Mouse (Mus musculus): Measurements from ENCODE around the gene Lamb2.

GRCm38 (mm10) chr9:108439176-108439575 lies 40.4 kb upstream of the Lamb2 start:
- TF ChIP-seq ZNF384 (IDR thresholded peaks at IDR 0.05; ENCODE audit: low read depth, low read length) (no peak), HCFC1 (IDR thresholded peaks at IDR 0.05; ENCODE audit: low read depth, low read length) (no peak)

All from MEL (cell line).